Mouse (Mus musculus) liver, embryonic 16.5 days (tissue): ENCODE measurements around the gene Sgip1. TPM values are rescaled to one million over a fixed set of nuclear protein-coding genes. Genes with fewer than 3 reads are reported as not detected.

Experiments
- ATAC-seq: fragments of 200-750 bp; cut with Nextera tagmentation; 2 replicates; pipeline ENCODE4 v1.8.0; 2017; ENCODE audit warnings: low read depth, mild to moderate bottlenecking, moderate number of reproducible peaks, moderate library complexity
- H3K27ac ChIP-seq: fragments of 300-500 bp; sonication (generic); 2 replicates; pipeline ENCODE4 v1.5.1; 2014; ENCODE audit warnings: mild to moderate bottlenecking, low read length
- H3K27me3 ChIP-seq: fragments of 300-500 bp; sonication (generic); 2 replicates; pipeline ENCODE4 v1.6.1; 2014; ENCODE audit warnings: low read depth, low read length, mixed read lengths; ENCODE audit not compliant: control insufficient read depth, insufficient read depth
- H3K36me3 ChIP-seq: fragments of 300-500 bp; sonication (generic); 2 replicates; pipeline ENCODE4 v1.6.1; 2014; ENCODE audit warnings: mild to moderate bottlenecking; ENCODE audit not compliant: control insufficient read depth, insufficient read depth
- H3K4me1 ChIP-seq: fragments of 300-500 bp; sonication (generic); 2 replicates; pipeline ENCODE4 v1.6.1; 2014; ENCODE audit warnings: low read depth, low read length, mixed read lengths; ENCODE audit not compliant: control insufficient read depth
- H3K4me2 ChIP-seq: fragments of 300-500 bp; sonication (generic); 2 replicates; pipeline ENCODE4 v1.6.1; 2014; ENCODE audit warnings: low read depth, low read length, mixed read lengths
- H3K4me3 ChIP-seq: fragments of 300-500 bp; sonication (generic); 2 replicates; pipeline ENCODE4 v1.5.1; 2014; ENCODE audit warnings: low read depth, mild to moderate bottlenecking, low read length
- H3K9ac ChIP-seq: fragments of 300-500 bp; sonication (generic); 2 replicates; pipeline ENCODE4 v1.6.1; 2014; ENCODE audit warnings: low read depth, low read length
- H3K9me3 ChIP-seq: fragments of 300-500 bp; sonication (generic); replicated peaks from 2 replicates; pipeline ENCODE4 v1.6.1; 2016; ENCODE audit warnings: low read length; ENCODE audit not compliant: control insufficient read depth
- WGBS: fragments of 180-500 bp; shearing (Covaris S2); extraction: QIAGEN DNeasy Blood & Tissue Kit; methylation state at CpG from one replicate; pipeline ENCODE4 v1.1.7; 2014; ENCODE audit not compliant: insufficient replicate concordance; 5-methylcytosine and 5-hydroxymethylcytosine counted together
- polyA plus RNA-seq: library from polyadenylated mRNA; unstranded; fragments of >200 nt; fragmentation: Nextera tagmentation; extraction: Ambion mirVana; gene quantifications from 2 replicates; pipeline ENCODE4 v1.2.1, GENCODE M21; 2015

Sgip1 gene
- polyA plus RNA-seq, 1 experiment from 2014 or later: 1.0 TPM

DNA sequence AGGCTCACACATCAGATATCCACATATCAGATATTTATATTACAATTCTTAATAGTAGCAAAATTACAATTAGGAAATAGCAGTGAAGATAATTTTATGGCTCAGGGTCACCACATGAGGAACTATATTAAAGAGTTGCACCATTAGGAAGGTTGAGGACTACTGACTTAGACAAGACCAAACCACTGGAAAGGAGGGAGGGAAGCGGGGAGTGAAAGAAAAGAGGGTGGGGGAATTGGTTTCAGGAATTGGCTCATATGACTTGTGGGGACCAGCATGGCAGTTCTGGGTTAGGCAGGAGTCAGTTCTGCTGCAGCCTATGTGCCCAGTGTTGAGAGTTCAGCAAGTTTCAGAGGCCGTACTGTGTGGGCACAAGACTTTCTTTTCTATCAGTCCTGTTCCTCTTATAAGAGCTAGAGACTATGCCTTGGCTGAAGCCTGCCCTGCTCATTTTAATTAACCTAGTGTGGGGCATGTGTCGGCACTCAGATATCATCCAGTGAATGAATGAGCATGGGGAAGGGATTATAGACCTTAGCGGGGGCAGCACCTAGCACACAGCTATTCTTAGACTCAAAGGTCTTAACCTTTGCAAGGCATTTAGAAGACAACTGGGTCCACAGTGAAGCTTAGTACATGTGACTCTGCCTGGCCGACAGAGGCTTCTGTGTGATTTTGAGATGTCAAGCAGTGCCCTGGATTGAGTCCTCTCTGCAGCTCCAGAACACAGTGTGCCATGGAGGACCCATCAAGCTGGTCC is 30.7 kb downstream of the Sgip1 start:
- H3K27me3 ChIP-seq: no peaks in the 10 kb centered on the region
- H3K27ac ChIP-seq: no peak overlapping the region
- no peaks in the 10 kb centered on the region for H3K9me3 ChIP-seq
- whole genome bisulfite sequencing: 63% methylated on average over 5 of the region's 5 CpGs
- no peaks in the 10 kb centered on the region for H3K4me1 ChIP-seq
- ATAC-seq: no peak
- H3K4me3 ChIP-seq: no peak overlapping the region
- no peak overlapping the region for H3K9ac ChIP-seq
- no peak overlapping the region for H3K4me2 ChIP-seq
- no peaks in the 10 kb centered on the region for H3K36me3 ChIP-seq

DNA sequence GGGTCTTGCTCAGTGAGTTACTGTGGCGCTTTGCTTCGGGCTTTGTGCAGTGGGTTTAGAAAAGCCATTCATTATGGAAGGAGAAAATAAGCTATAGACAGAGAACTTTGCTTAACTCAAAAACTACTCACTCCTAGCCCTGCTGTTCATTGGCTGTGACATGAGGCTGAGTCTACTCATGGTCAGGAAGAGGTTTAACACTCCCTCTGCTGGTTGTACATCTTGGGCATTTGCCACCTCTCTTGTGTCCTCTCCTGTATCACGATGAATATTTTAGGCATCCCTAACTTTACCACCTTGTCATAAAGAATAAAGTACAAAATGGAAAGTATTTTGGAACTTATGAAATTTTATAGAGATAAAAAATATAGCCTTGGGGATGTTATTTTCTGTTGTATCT is 32.1 kb downstream of the Sgip1 start:
- Histone ChIP-seq H3K36me3 (no peaks in the 10 kb centered on the region), H3K4me1 (no peaks in the 10 kb centered on the region), H3K27me3 (no peaks in the 10 kb centered on the region), H3K9ac (no peak overlapping the region), H3K27ac (no peak overlapping the region), H3K4me2 (no peak overlapping the region), H3K4me3 (no peak overlapping the region), H3K9me3 (no peaks in the 10 kb centered on the region)
- no peak for ATAC-seq
- 69% methylated on average over 3 of the region's 3 CpGs for WGBS

DNA sequence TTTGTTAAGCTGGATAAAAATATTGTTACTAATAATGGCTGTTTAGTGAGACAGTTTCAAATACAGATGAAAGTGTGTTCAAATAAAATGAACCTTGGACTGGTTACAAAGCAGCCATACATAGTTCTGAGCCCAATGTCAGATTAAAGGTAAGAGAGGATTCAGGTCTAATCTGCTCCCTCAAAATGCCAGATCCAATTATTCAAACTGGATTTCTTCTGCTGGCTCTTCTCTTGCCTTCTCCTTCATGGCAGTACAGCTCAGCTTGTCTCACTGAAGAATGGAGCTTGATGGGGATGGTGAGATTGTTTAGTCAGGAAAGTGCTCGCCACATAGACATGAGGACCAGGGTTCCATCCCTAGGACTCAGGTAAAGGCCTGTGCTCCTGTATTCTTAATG is 32.7 kb downstream of the Sgip1 start:
- H3K27me3 ChIP-seq: no peaks in the 10 kb centered on the region
- no peaks in the 10 kb centered on the region for H3K9me3 ChIP-seq
- H3K4me1 ChIP-seq: no peaks in the 10 kb centered on the region
- no peak overlapping the region for H3K4me2 ChIP-seq
- no peaks in the 10 kb centered on the region for H3K36me3 ChIP-seq
- no peak overlapping the region for H3K9ac ChIP-seq
- ATAC-seq: no peak
- H3K27ac ChIP-seq: no peak overlapping the region
- WGBS: 53% methylated on average over 1 of the region's 1 CpGs
- H3K4me3 ChIP-seq: no peak overlapping the region

DNA sequence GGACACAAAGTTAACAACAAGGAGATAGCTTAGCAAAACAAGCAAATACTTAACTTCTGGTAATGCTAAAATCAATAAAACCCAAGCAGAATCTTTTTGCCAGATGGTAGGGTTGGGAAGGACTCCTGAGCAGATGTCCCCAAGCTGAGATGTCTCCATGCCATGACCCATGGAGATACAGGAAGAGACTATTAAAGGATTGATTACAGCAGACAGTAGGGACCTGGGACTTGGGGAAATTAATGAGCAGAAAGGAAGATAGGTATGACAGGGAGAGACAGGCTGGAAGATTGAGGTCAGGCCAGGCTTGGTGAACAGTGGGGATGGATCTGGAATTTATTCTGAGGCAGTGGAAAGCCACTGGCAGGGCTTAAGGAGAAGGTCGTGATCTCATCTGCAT is 33.5 kb downstream of the Sgip1 start:
- Histone ChIP-seq H3K27ac (no peak overlapping the region), H3K4me2 (no peak overlapping the region), H3K4me1 (no peaks in the 10 kb centered on the region), H3K9ac (no peak overlapping the region), H3K36me3 (no peaks in the 10 kb centered on the region), H3K27me3 (no peaks in the 10 kb centered on the region), H3K4me3 (no peak overlapping the region), H3K9me3 (no peaks in the 10 kb centered on the region)
- WGBS: 65% methylated on average over 1 of the region's 1 CpGs
- no peak for ATAC-seq

DNA sequence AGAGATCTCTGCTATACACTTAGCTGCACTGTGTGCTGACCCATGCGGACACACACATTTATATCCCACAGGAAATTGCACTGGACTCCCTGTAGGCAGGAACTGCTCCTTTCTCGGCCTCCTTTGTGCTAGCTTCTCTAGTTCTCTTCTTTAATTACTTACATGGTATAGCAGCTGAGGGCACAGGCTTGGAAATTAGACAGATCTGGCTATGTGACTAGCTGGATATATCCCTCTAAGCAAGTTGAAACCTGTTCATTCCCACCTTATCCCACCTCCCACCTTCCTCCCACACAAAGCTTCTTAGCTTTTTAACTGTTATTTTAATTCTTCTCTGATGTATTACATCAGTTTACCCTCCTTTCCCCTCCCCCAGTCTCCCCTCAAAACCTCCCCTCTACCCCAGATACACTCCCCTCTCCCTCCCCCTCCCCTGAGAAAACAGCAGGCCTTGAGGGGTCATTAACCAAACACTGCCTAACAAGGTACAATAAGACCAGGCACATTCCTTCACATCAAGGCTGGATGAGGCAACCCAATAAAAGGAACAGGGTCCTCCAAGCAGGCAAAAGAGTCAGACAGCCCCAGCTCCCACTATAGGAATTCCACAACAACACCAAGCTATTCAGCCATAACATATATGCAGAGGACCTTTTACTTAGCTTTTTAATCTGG is 34.6 kb downstream of the Sgip1 start:
- no peaks in the 10 kb centered on the region for H3K36me3 ChIP-seq
- no peaks in the 10 kb centered on the region for H3K9me3 ChIP-seq
- no peak overlapping the region for H3K4me3 ChIP-seq
- no peak overlapping the region for H3K9ac ChIP-seq
- WGBS: 53% methylated on average over 2 of the region's 2 CpGs
- H3K27ac ChIP-seq: no peak overlapping the region
- no peaks in the 10 kb centered on the region for H3K4me1 ChIP-seq
- ATAC-seq: no peak
- no peak overlapping the region for H3K4me2 ChIP-seq
- no peaks in the 10 kb centered on the region for H3K27me3 ChIP-seq

DNA sequence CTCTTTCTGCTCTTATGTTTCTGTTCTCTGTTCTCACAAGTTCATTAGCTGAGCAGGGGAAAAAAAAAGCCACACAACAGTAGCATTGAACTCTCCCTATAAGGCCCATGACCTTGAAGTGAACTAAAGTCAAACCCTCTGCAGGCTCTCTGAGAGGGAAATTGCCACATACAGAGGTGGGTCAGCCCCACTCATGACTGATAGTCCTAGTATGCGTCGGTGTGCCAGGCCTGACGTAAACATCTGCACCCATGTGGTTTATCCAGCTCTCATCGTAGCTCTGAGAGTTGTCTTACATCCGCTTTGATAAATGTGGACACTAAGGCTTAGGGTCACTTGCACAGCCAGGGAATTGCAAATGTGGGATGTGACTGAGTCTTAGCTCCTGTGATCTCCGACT is 38.8 kb downstream of the Sgip1 start:
- no peaks in the 10 kb centered on the region for H3K27me3 ChIP-seq
- no peak overlapping the region for H3K4me2 ChIP-seq
- H3K9me3 ChIP-seq: no peaks in the 10 kb centered on the region
- no peak overlapping the region for H3K4me3 ChIP-seq
- 65% methylated on average over 6 of the region's 6 CpGs for WGBS
- no peak overlapping the region for H3K27ac ChIP-seq
- no peak for ATAC-seq
- H3K4me1 ChIP-seq: no peaks in the 10 kb centered on the region
- H3K9ac ChIP-seq: no peak overlapping the region
- H3K36me3 ChIP-seq: no peaks in the 10 kb centered on the region

DNA sequence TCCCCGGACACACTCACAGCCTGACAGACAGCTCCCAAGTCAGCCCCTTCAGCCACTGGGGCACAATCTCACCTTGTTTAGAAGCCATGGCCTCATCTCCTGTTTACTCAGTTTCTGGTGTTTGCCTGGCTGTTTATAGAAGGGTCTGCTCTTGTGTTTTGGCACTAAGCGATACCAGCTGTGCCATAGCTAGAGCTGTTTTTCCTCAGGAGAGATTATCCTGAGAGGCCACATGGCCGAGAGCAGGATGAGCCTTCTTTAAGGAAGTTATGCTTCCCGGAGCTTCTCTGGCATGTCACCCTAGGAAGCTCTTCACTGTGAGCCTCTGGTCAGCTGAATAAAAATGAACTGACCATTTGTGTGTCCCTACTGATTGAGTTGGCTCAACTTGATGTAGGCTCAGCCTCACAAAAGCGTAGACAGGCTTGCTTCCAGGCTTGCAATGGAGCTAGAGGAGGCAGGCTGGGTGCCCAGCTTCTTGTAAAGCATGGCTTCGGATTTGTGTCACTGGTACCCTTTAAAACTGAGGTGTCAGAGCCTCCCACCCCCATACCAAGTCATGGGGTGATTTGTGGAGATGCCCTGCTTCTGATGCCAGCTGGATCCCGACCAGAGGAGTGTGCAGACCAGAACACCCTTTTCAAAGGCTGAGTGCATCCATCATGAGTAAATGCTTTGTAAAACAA is 42.1 kb downstream of the Sgip1 start:
- no peak overlapping the region for H3K27ac ChIP-seq
- WGBS: 51% methylated on average over 7 of the region's 7 CpGs
- no peaks in the 10 kb centered on the region for H3K4me1 ChIP-seq

DNA sequence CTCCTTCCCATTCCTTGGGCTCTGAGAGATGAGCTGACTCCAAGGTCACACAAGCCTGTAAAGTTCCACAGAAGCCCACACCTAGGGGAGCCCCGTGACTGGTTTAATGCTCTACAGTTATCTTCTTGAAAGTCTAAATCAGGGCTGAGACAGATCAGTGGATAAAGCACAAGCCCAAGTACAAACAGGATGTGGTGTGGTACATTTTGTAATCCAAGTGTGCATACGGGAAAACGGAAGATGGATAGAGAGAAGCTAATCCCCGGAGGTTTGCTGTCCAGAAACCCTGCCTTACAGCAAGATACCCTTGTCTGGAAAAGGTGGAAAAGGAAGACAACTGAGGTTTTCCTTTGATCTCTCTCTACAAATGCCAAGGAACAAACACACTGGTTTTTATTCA is 44.1 kb downstream of the Sgip1 start:
- Histone ChIP-seq H3K27me3 (no peaks in the 10 kb centered on the region), H3K9ac (no peak overlapping the region), H3K36me3 (no peaks in the 10 kb centered on the region), H3K4me3 (no peak overlapping the region), H3K4me2 (no peak overlapping the region), H3K27ac (no peak overlapping the region), H3K9me3 (no peaks in the 10 kb centered on the region), H3K4me1 (no peaks in the 10 kb centered on the region)
- no peak for ATAC-seq
- WGBS: 47% methylated on average over 4 of the region's 4 CpGs

More for the DNA sequence above, 42.1 kb downstream of the Sgip1 start:
- no peak for ATAC-seq
- H3K9me3 ChIP-seq: no peaks in the 10 kb centered on the region
- no peaks in the 10 kb centered on the region for H3K36me3 ChIP-seq
- H3K4me2 ChIP-seq: no peak overlapping the region
- H3K27me3 ChIP-seq: no peaks in the 10 kb centered on the region
- no peak overlapping the region for H3K4me3 ChIP-seq
- no peak overlapping the region for H3K9ac ChIP-seq
